Mouse (Mus musculus): ENCODE measurements around the gene Tns3.
A peak's percentile ranks its signal among the peaks of the same experiment; 100 is the strongest.
"Not testable (repeated sequence)": the region's sequence is repeated elsewhere in the genome, so short reads cannot be mapped to it uniquely, and the experiment has no call there.

Tns3 gene

GRCm38 (mm10) chr11:8579789-8580188 is 84.5 kb downstream of the Tns3 start:
- no peak for ATAC-seq (ENCODE audit: low TSS enrichment)

- ATAC-seq (ENCODE audit: low TSS enrichment), result no peak
These were observed 88.8 kb downstream of the Tns3 start for GRCm38 (mm10) chr11:8575217-8576180.

- ATAC-seq (ENCODE audit: low TSS enrichment), result no peak
These were observed 89.8 kb downstream of the Tns3 start for GRCm38 (mm10) chr11:8574562-8574961.

GRCm38 (mm10) chr11:8572762-8573161 is 91.6 kb downstream of the Tns3 start:
- no peak for ATAC-seq (ENCODE audit: low TSS enrichment)

GRCm38 (mm10) chr11:8569232-8570028 is 94.9 kb downstream of the Tns3 start:
- ATAC-seq (ENCODE audit: low TSS enrichment), result no peak; the same call in 1 of the 2 replicates

GRCm38 (mm10) chr11:8568829-8569228 is 95.5 kb downstream of the Tns3 start:
- no peak for ATAC-seq (ENCODE audit: low TSS enrichment)

- no peak for ATAC-seq (ENCODE audit: low TSS enrichment)
These were observed 98.0 kb downstream of the Tns3 start for GRCm38 (mm10) chr11:8566250-8566853.

- no peak for ATAC-seq (ENCODE audit: low TSS enrichment)
These were observed 105.5 kb downstream of the Tns3 start for GRCm38 (mm10) chr11:8558761-8559282.

GRCm38 (mm10) chr11:8558258-8558657 is 106.1 kb downstream of the Tns3 start:
- ATAC-seq (ENCODE audit: low TSS enrichment), result 0 out of 2 replicates have a peak, but pooled peaks have one; percentile 31

GRCm38 (mm10) chr11:8557006-8557405 is 107.3 kb downstream of the Tns3 start:
- ATAC-seq (ENCODE audit: low TSS enrichment), result no peak

- no peak for ATAC-seq (ENCODE audit: low TSS enrichment)
These were observed 112.6 kb downstream of the Tns3 start for GRCm38 (mm10) chr11:8551710-8552109.

GRCm38 (mm10) chr11:8547661-8548060 is 116.7 kb downstream of the Tns3 start:
- ATAC-seq (ENCODE audit: low TSS enrichment), result no peak

GRCm38 (mm10) chr11:8545798-8546197 is 118.5 kb downstream of the Tns3 start:
- no peak for ATAC-seq (ENCODE audit: low TSS enrichment)

- ATAC-seq (ENCODE audit: low TSS enrichment), result peak; percentile 47; the same call in 1 of the 2 replicates
These were observed 120.0 kb downstream of the Tns3 start for GRCm38 (mm10) chr11:8544355-8544754.

- no peak for ATAC-seq (ENCODE audit: low TSS enrichment)
These were observed 123.0 kb downstream of the Tns3 start for GRCm38 (mm10) chr11:8541222-8541815.

GRCm38 (mm10) chr11:8539593-8540265 is 124.6 kb downstream of the Tns3 start:
- no peak for ATAC-seq (ENCODE audit: low TSS enrichment)

- no peak for ATAC-seq (ENCODE audit: low TSS enrichment)
These were observed 127.2 kb downstream of the Tns3 start for GRCm38 (mm10) chr11:8537013-8537614.

GRCm38 (mm10) chr11:8534893-8535292 is 129.4 kb downstream of the Tns3 start:
- ATAC-seq (ENCODE audit: low TSS enrichment), result peak; percentile 92

GRCm38 (mm10) chr11:8532771-8533170 is 131.6 kb downstream of the Tns3 start:
- ATAC-seq (ENCODE audit: low TSS enrichment), result not testable (repeated sequence)

GRCm38 (mm10) chr11:8532112-8532747 is 132.1 kb downstream of the Tns3 start:
- ATAC-seq (ENCODE audit: low TSS enrichment), result no peak
